In genomic region chr5:134638461-134639268, GRCm38 (mm10) we compare ENCODE assay signal across 8 mouse cellular contexts. TPM values are rescaled to one million over a fixed set of nuclear protein-coding genes. Genes with fewer than 3 reads are reported as not detected.
DNase-seq lines count a peak whose midpoint lies in the region; ATAC-seq and TF ChIP-seq lines count a peak whose summit lies in the region.

No protein-coding gene starts in this region.

- peak overlapping the region; percentile 97 for H3K27ac ChIP-seq in limb, embryonic 15.5 days
- peak overlapping the region; percentile 96 for H3K27ac ChIP-seq in stomach, embryonic 16.5 days (ENCODE audit: low read length)

- peak overlapping the region; percentile 93 for H3K4me3 ChIP-seq in G1E (ENCODE audit: low read depth, low read length)
- peak overlapping the region; percentile 97 for H3K4me3 ChIP-seq in limb, embryonic 15.5 days
- H3K4me3 ChIP-seq in stomach, embryonic 16.5 days (replicated peaks; ENCODE audit: low read length) = peak overlapping the region; percentile 97

- no peak for ATAC-seq in G1E (ENCODE audit: extremely low read depth, insufficient number of reproducible peaks, low FRiP score, poor library complexity, severe bottlenecking)
- ATAC-seq in erythroblast, adult 5-6 weeks (replicated peaks; ENCODE audit: low FRiP score, poor library complexity, severe bottlenecking) = peak; percentile 34
- peak; percentile 72 for ATAC-seq in limb, embryonic 15.5 days (ENCODE audit: insufficient number of reproducible peaks, low FRiP score, low TSS enrichment, low read depth)
- peak; percentile 74 for ATAC-seq in stomach, embryonic 16.5 days (ENCODE audit: insufficient read depth, low FRiP score)

- peaks cover 35% of the 10 kb centered on the region for H3K4me1 ChIP-seq in G1E (ENCODE audit: insufficient read depth, low read depth, low read length)
- H3K4me1 ChIP-seq in limb, embryonic 15.5 days = peaks cover 14% of the 10 kb centered on the region
- H3K4me1 ChIP-seq in stomach, embryonic 16.5 days (ENCODE audit: control insufficient read depth, insufficient read depth, low read length) = peaks cover 7% of the 10 kb centered on the region

- H3K9me3 ChIP-seq in G1E (replicated peaks) = no peaks in the 10 kb centered on the region
- no peaks in the 10 kb centered on the region for H3K9me3 ChIP-seq in limb, embryonic 15.5 days
- no peaks in the 10 kb centered on the region for H3K9me3 ChIP-seq in stomach, embryonic 16.5 days (replicated peaks; ENCODE audit: control insufficient read depth, low read length)

- peak overlapping the region; percentile 63 for H3K4me2 ChIP-seq in limb, embryonic 15.5 days
- peak overlapping the region; percentile 59 for H3K4me2 ChIP-seq in stomach, embryonic 16.5 days (ENCODE audit: low read depth, low read length)

- H3K9ac ChIP-seq in limb, embryonic 15.5 days = peak overlapping the region; percentile 100
- peak overlapping the region; percentile 99 for H3K9ac ChIP-seq in stomach, embryonic 16.5 days (ENCODE audit: low read length)

- H3K27me3 ChIP-seq in G1E (ENCODE audit: insufficient read depth, low read length) = no peaks in the 10 kb centered on the region
- H3K27me3 ChIP-seq in limb, embryonic 15.5 days = no peaks in the 10 kb centered on the region
- H3K27me3 ChIP-seq in stomach, embryonic 16.5 days (ENCODE audit: control insufficient read depth, insufficient read depth, low read length) = no peaks in the 10 kb centered on the region

- H3K36me3 ChIP-seq in G1E (replicated peaks) = peaks cover 36% of the 10 kb centered on the region
- H3K36me3 ChIP-seq in limb, embryonic 15.5 days = peaks cover 23% of the 10 kb centered on the region
- peaks cover 3% of the 10 kb centered on the region; the same call in 1 of the 2 replicates for H3K36me3 ChIP-seq in stomach, embryonic 16.5 days (ENCODE audit: control insufficient read depth, insufficient read depth, low read length)

- no peak for TF ChIP-seq CTCF in G1E (IDR thresholded peaks at IDR 0.05; ENCODE audit: low read depth, low read length)

- DNase-seq in kidney, adult 9 months = peak; percentile 22
- no peak for DNase-seq in kidney, postnatal 14 days
- peak; percentile 34 for DNase-seq in G1E (ENCODE audit: low spot score)
- DNase-seq in Muller cell, postnatal 12 days (ENCODE audit: inconsistent ontology term) = no peak
- DNase-seq in testis, postnatal 10 days (ENCODE audit: low spot score) = no peak

- WGBS in limb, embryonic 15.5 days = under 1% methylated on average over 84 of the region's 85 CpGs
- under 1% methylated on average over 84 of the region's 85 CpGs for WGBS in stomach, embryonic 16.5 days

RNA-seq across cellular contexts. Expression of gene Eif4h, which starts 0.6 kb away (rescaled TPM):
- total RNA-seq in G1E (2014; fragmentation: Nextera tagmentation) = 326 and 375 TPM in 2 replicates
- 258 and 290 TPM in 2 replicates for total RNA-seq in G1E (2017)
- polyA plus RNA-seq in G1E (2012) = 367 TPM in 2 replicates
- 63.7 and 79.4 TPM in 2 replicates for total RNA-seq in erythroblast, adult 5-6 weeks (2015; ENCODE audit: low replicate concordance)
- 93.5 and 98.1 TPM in 2 replicates for total RNA-seq in erythroblast, adult 5-6 weeks (2017; ENCODE audit: low replicate concordance)
- 408 and 425 TPM in 2 replicates for polyA plus RNA-seq in limb, embryonic 15.5 days (2015; fragmentation: Nextera tagmentation; extraction: Ambion mirVana)
- polyA plus RNA-seq in stomach, embryonic 16.5 days (2015; fragmentation: Nextera tagmentation; extraction: Ambion mirVana) = 378 and 395 TPM in 2 replicates

RNA-seq across cellular contexts. Expression of gene Lat2, which starts 23.8 kb away (rescaled TPM):
- total RNA-seq in G1E (2014; fragmentation: Nextera tagmentation) (1.5 TPM in 1 of 2 replicates, not detected in the other), G1E (2017) (12.8 and 15.0 TPM in 2 replicates)
- 0.28 TPM in 1 of 2 replicates, not detected in the other for polyA plus RNA-seq in G1E (2012)
- total RNA-seq in erythroblast, adult 5-6 weeks (2015; ENCODE audit: low replicate concordance) = 1.5 and 5.0 TPM in 2 replicates
- 7.5 and 10.9 TPM in 2 replicates for total RNA-seq in erythroblast, adult 5-6 weeks (2017; ENCODE audit: low replicate concordance)
- polyA plus RNA-seq in limb, embryonic 15.5 days (2015; fragmentation: Nextera tagmentation; extraction: Ambion mirVana) = 7.9 and 8.8 TPM in 2 replicates
- 3.4 and 3.5 TPM in 2 replicates for polyA plus RNA-seq in stomach, embryonic 16.5 days (2015; fragmentation: Nextera tagmentation; extraction: Ambion mirVana)

RNA-seq across cellular contexts. Expression of gene Limk1, which starts 49.7 kb away (rescaled TPM):
- 1.3 and 1.4 TPM in 2 replicates for total RNA-seq in G1E (2014; fragmentation: Nextera tagmentation)
- total RNA-seq in G1E (2017) = 1.3 and 1.5 TPM in 2 replicates
- polyA plus RNA-seq in G1E (2012) = 1.5 and 1.7 TPM in 2 replicates
- 0.19 and 2.1 TPM in 2 replicates for total RNA-seq in erythroblast, adult 5-6 weeks (2015; ENCODE audit: low replicate concordance)
- 2.1 and 3.6 TPM in 2 replicates for total RNA-seq in erythroblast, adult 5-6 weeks (2017; ENCODE audit: low replicate concordance)
- polyA plus RNA-seq in limb, embryonic 15.5 days (2015; fragmentation: Nextera tagmentation; extraction: Ambion mirVana) = 4.7 and 7.0 TPM in 2 replicates
- 3.7 and 4.1 TPM in 2 replicates for polyA plus RNA-seq in stomach, embryonic 16.5 days (2015; fragmentation: Nextera tagmentation; extraction: Ambion mirVana)

RNA-seq across cellular contexts. Expression of gene Rfc2, which starts 57.5 kb away (rescaled TPM):
- total RNA-seq in G1E (2014; fragmentation: Nextera tagmentation) = 230 and 241 TPM in 2 replicates
- 259 and 301 TPM in 2 replicates for total RNA-seq in G1E (2017)
- polyA plus RNA-seq in G1E (2012) = 72.9 and 85.2 TPM in 2 replicates
- total RNA-seq in erythroblast, adult 5-6 weeks (2015; ENCODE audit: low replicate concordance) = 26.7 and 51.0 TPM in 2 replicates
- 14.7 and 23.7 TPM in 2 replicates for total RNA-seq in erythroblast, adult 5-6 weeks (2017; ENCODE audit: low replicate concordance)
- 226 and 241 TPM in 2 replicates for polyA plus RNA-seq in limb, embryonic 15.5 days (2015; fragmentation: Nextera tagmentation; extraction: Ambion mirVana)
- 197 and 214 TPM in 2 replicates for polyA plus RNA-seq in stomach, embryonic 16.5 days (2015; fragmentation: Nextera tagmentation; extraction: Ambion mirVana)

Comparison
In these comparisons a context has a peak if more than half of its experiments do, and no peak if none do; other contexts are left out.
1. DNase-seq: peak in kidney, adult 9 months (single experiment) and G1E (single experiment); none in kidney, postnatal 14 days (single experiment), Muller cell, postnatal 12 days (single experiment) and testis, postnatal 10 days (single experiment).
2. Peak in every context shown above with its lines, with median percentiles within 50 percentile points of each other: H3K4me3 ChIP-seq.